Mouse (Mus musculus) lung, adult 2 months (tissue): Measurements from ENCODE around the gene Ttc6.

ENCODE experiments used
- CTCF ChIP-seq: fragments of 200-500 bp; IDR thresholded peaks from 2 replicates; pipeline ENCODE4 v1.5.1; 2011; ENCODE audit warnings: mild to moderate bottlenecking, low read length, control low read depth; ENCODE audit not compliant: insufficient read depth
- POLR2A ChIP-seq: fragments of 200-500 bp; IDR thresholded peaks from 2 replicates; pipeline ENCODE4 v1.6.1; 2011; ENCODE audit warnings: low read depth, mild to moderate bottlenecking, control low read depth, low read length, borderline replicate concordance; ENCODE audit errors: extremely low read depth

GRCm38 (mm10) chr12:57615137-57615536 lies 51.2 kb downstream of the Ttc6 start:
- TF ChIP-seq CTCF (no peak), POLR2A (no peak)
